Mouse (Mus musculus): ENCODE measurements around the gene Prkcsh. TPM values are rescaled to one million over a fixed set of nuclear protein-coding genes. Genes with fewer than 3 reads are reported as not detected.

Gene Prkcsh
- polyA plus RNA-seq, 1 experiment from 2014 or later = 121 TPM

Other genes starting within 250 kb of the Prkcsh start
- gene Spc24, start 242.5 kb upstream of the Prkcsh start, polyA plus RNA-seq (2015; fragmentation: Nextera tagmentation; extraction: Ambion mirVana) = 134 and 144 TPM in 2 replicates
- gene Kank2, start 204.1 kb upstream of the Prkcsh start, polyA plus RNA-seq (2015; fragmentation: Nextera tagmentation; extraction: Ambion mirVana) = 25.5 and 26.3 TPM in 2 replicates
- gene Angptl8, start 167.3 kb upstream of the Prkcsh start, polyA plus RNA-seq (2015; fragmentation: Nextera tagmentation; extraction: Ambion mirVana) = 2.7 and 3.6 TPM in 2 replicates
- 62.6 and 63.7 TPM in 2 replicates for gene Dock6, start 150.2 kb upstream of the Prkcsh start, polyA plus RNA-seq (2015; fragmentation: Nextera tagmentation; extraction: Ambion mirVana)
- gene Rab3d, start 84.6 kb upstream of the Prkcsh start, polyA plus RNA-seq (2015; fragmentation: Nextera tagmentation; extraction: Ambion mirVana) = 20.9 and 23.5 TPM in 2 replicates
- gene Ccdc159, start 75.3 kb upstream of the Prkcsh start, polyA plus RNA-seq (2015; fragmentation: Nextera tagmentation; extraction: Ambion mirVana) = 5.9 and 6.4 TPM in 2 replicates
- 58.8 and 65.3 TPM in 2 replicates for gene Tmem205, start 75.2 kb upstream of the Prkcsh start, polyA plus RNA-seq (2015; fragmentation: Nextera tagmentation; extraction: Ambion mirVana)
- gene Plppr2, start 65.8 kb upstream of the Prkcsh start, polyA plus RNA-seq (2015; fragmentation: Nextera tagmentation; extraction: Ambion mirVana) = 7.7 and 8.2 TPM in 2 replicates
- 5.4 and 6.2 TPM in 2 replicates for gene Swsap1, start 47.1 kb upstream of the Prkcsh start, polyA plus RNA-seq (2015; fragmentation: Nextera tagmentation; extraction: Ambion mirVana)
- 7.5 and 10.3 TPM in 2 replicates for gene Epor, start 39.3 kb upstream of the Prkcsh start, polyA plus RNA-seq (2015; fragmentation: Nextera tagmentation; extraction: Ambion mirVana)
- 8.8 and 9.1 TPM in 2 replicates for gene Rgl3, start 13.4 kb upstream of the Prkcsh start, polyA plus RNA-seq (2015; fragmentation: Nextera tagmentation; extraction: Ambion mirVana)
- 6.6 and 8.1 TPM in 2 replicates for gene Ccdc151, start 172 bp upstream of the Prkcsh start, polyA plus RNA-seq (2015; fragmentation: Nextera tagmentation; extraction: Ambion mirVana)
- gene Elavl3, start 49.2 kb downstream of the Prkcsh start, polyA plus RNA-seq (2015; fragmentation: Nextera tagmentation; extraction: Ambion mirVana) = 0.18 and 0.35 TPM in 2 replicates
- gene Gm49318, start 68.5 kb downstream of the Prkcsh start, polyA plus RNA-seq (2015; fragmentation: Nextera tagmentation; extraction: Ambion mirVana) = not detected in 2 replicates
- gene Zfp653, start 68.6 kb downstream of the Prkcsh start, polyA plus RNA-seq (2015; fragmentation: Nextera tagmentation; extraction: Ambion mirVana) = 12.8 and 15.0 TPM in 2 replicates
- 28.9 and 31.9 TPM in 2 replicates for gene Ecsit, start 82.6 kb downstream of the Prkcsh start, polyA plus RNA-seq (2015; fragmentation: Nextera tagmentation; extraction: Ambion mirVana)
- 44.6 and 49.5 TPM in 2 replicates for gene Cnn1, start 96.4 kb downstream of the Prkcsh start, polyA plus RNA-seq (2015; fragmentation: Nextera tagmentation; extraction: Ambion mirVana)
- 197 and 231 TPM in 2 replicates for gene Elof1, start 114.4 kb downstream of the Prkcsh start, polyA plus RNA-seq (2015; fragmentation: Nextera tagmentation; extraction: Ambion mirVana)
- 8.2 and 10.2 TPM in 2 replicates for gene Acp5, start 132.9 kb downstream of the Prkcsh start, polyA plus RNA-seq (2015; fragmentation: Nextera tagmentation; extraction: Ambion mirVana)
- 84.6 and 85.1 TPM in 2 replicates for gene Pigyl, start 154.0 kb downstream of the Prkcsh start, polyA plus RNA-seq (2015; fragmentation: Nextera tagmentation; extraction: Ambion mirVana)
- gene Zfp872, start 185.3 kb downstream of the Prkcsh start, polyA plus RNA-seq (2015; fragmentation: Nextera tagmentation; extraction: Ambion mirVana) = 1.4 and 1.6 TPM in 2 replicates
- 23.9 and 26.5 TPM in 2 replicates for gene Zfp809, start 222.9 kb downstream of the Prkcsh start, polyA plus RNA-seq (2015; fragmentation: Nextera tagmentation; extraction: Ambion mirVana)

Data from lung, embryonic 16.5 days (tissue).